Mouse (Mus musculus) forebrain, embryonic 10.5 days (tissue): Measurements from ENCODE around the gene Prcp. TPM values are rescaled to one million over a fixed set of nuclear protein-coding genes. Genes with fewer than 3 reads are reported as not detected.
"Not testable (repeated sequence)": the region's sequence is repeated elsewhere in the genome, so short reads cannot be mapped to it uniquely, and the experiment has no call there.

Experiments used
- DNase-seq: peaks from one replicate; pipeline ENCODE4 v3.0.0-alpha.2; 2017; ENCODE audit warnings: low spot score; ENCODE audit errors: extremely low spot score
- H3K27ac ChIP-seq: fragments of 300-500 bp; sonication (generic); 2 replicates; pipeline ENCODE4 v1.5.1; 2016; ENCODE audit warnings: mild to moderate bottlenecking
- H3K27me3 ChIP-seq: fragments of 300-500 bp; sonication (generic); 2 replicates; pipeline ENCODE4 v1.6.1; 2016; ENCODE audit warnings: mild to moderate bottlenecking; ENCODE audit not compliant: poor library complexity, severe bottlenecking
- H3K36me3 ChIP-seq: fragments of 300-500 bp; sonication (generic); replicated peaks from 2 replicates; pipeline ENCODE4 v1.6.1; 2016; ENCODE audit warnings: mild to moderate bottlenecking, moderate library complexity
- H3K4me1 ChIP-seq: fragments of 300-500 bp; sonication (generic); 2 replicates; pipeline ENCODE4 v1.6.1; 2016
- H3K4me3 ChIP-seq: fragments of 300-500 bp; sonication (generic); 2 replicates; pipeline ENCODE4 v1.5.1; 2016; ENCODE audit warnings: mild to moderate bottlenecking, moderate library complexity
- H3K9me3 ChIP-seq: fragments of 300-500 bp; sonication (generic); 2 replicates; pipeline ENCODE4 v1.6.1; 2016; ENCODE audit warnings: mild to moderate bottlenecking, moderate library complexity
- WGBS: fragments of 180-500 bp; shearing (Covaris S2); methylation state at CpG from one replicate; pipeline ENCODE4 v1.1.7; 2016; 5-methylcytosine and 5-hydroxymethylcytosine counted together
- polyA plus RNA-seq: library from polyadenylated mRNA; unstranded; fragments of >200 nt; fragmentation: Nextera tagmentation; extraction: Ambion mirVana; gene quantifications from 2 replicates; pipeline ENCODE4 v1.2.1, GENCODE M21; 2016

Gene Prcp
- polyA plus RNA-seq, 1 experiment from 2014 or later, result 21.2 TPM

GRCm38 (mm10) chr7:92897021-92897420 is 22.8 kb downstream of the Prcp start:
- H3K36me3 ChIP-seq, result peaks cover 4% of the 10 kb centered on the region
- H3K9me3 ChIP-seq, result 0 out of 2 replicates have a peak, but pooled peaks cover 3% of the 10 kb centered on the region
- DNase-seq, result peak; percentile 13
- H3K27ac ChIP-seq, result no peak overlapping the region
- H3K27me3 ChIP-seq, result no peaks in the 10 kb centered on the region
- H3K4me3 ChIP-seq, result no peak overlapping the region
- H3K4me1 ChIP-seq, result no peaks in the 10 kb centered on the region
- 64% methylated on average over 2 of the region's 2 CpGs for WGBS

- WGBS, result 53% methylated on average over 7 of the region's 7 CpGs
- no peak overlapping the region for H3K4me3 ChIP-seq
- DNase-seq, result peak; percentile 64
- H3K27me3 ChIP-seq, result no peaks in the 10 kb centered on the region
- H3K9me3 ChIP-seq, result no peaks in the 10 kb centered on the region
- H3K36me3 ChIP-seq, result 0 out of 2 replicates have a peak, but pooled peaks cover 2% of the 10 kb centered on the region
- H3K27ac ChIP-seq, result no peak overlapping the region
- peaks cover 9% of the 10 kb centered on the region; the same call in 1 of the 2 replicates for H3K4me1 ChIP-seq
Measured at GRCm38 (mm10) chr7:92903360-92904038, 29.2 kb downstream of the Prcp start.

GRCm38 (mm10) chr7:92904285-92904684 is 30.0 kb downstream of the Prcp start:
- not testable (repeated sequence) for H3K27me3 ChIP-seq, H3K27ac ChIP-seq, DNase-seq, H3K36me3 ChIP-seq, H3K4me3 ChIP-seq, H3K9me3 ChIP-seq, H3K4me1 ChIP-seq
- 46% methylated on average over 7 of the region's 7 CpGs for WGBS

- Histone ChIP-seq H3K27ac (no peak overlapping the region), H3K27me3 (no peaks in the 10 kb centered on the region), H3K9me3 (no peaks in the 10 kb centered on the region), H3K36me3 (no peaks in the 10 kb centered on the region; the same call in 1 of the 2 replicates), H3K4me3 (no peak overlapping the region), H3K4me1 (no peaks in the 10 kb centered on the region)
- no peak for DNase-seq
- WGBS, result 91% methylated on average over 6 of the region's 6 CpGs
Measured at GRCm38 (mm10) chr7:92920172-92920856, 46.0 kb downstream of the Prcp start.

- Histone ChIP-seq H3K36me3 (no peaks in the 10 kb centered on the region; the same call in 1 of the 2 replicates), H3K9me3 (no peaks in the 10 kb centered on the region), H3K27me3 (no peaks in the 10 kb centered on the region), H3K4me3 (no peak overlapping the region), H3K4me1 (no peaks in the 10 kb centered on the region), H3K27ac (no peak overlapping the region)
- DNase-seq, result no peak
- WGBS, result 82% methylated on average over 2 of the region's 2 CpGs
Measured at GRCm38 (mm10) chr7:92920857-92921172, 46.5 kb downstream of the Prcp start.

- H3K4me1 ChIP-seq, result peaks cover 13% of the 10 kb centered on the region
- peaks cover 3% of the 10 kb centered on the region for H3K27me3 ChIP-seq
- 93% methylated on average over 8 of the region's 8 CpGs for WGBS
- H3K27ac ChIP-seq, result no peak overlapping the region
- H3K36me3 ChIP-seq, result no peaks in the 10 kb centered on the region
- DNase-seq, result no peak
- no peak overlapping the region for H3K4me3 ChIP-seq
- no peaks in the 10 kb centered on the region for H3K9me3 ChIP-seq
Measured at GRCm38 (mm10) chr7:92932792-92933191, 58.5 kb downstream of the Prcp start.

- peaks cover 13% of the 10 kb centered on the region for H3K4me1 ChIP-seq
- H3K9me3 ChIP-seq, H3K36me3 ChIP-seq, H3K4me3 ChIP-seq, H3K27ac ChIP-seq, H3K27me3 ChIP-seq, DNase-seq: not testable (repeated sequence)
- WGBS, result 71% methylated on average over 4 of the region's 4 CpGs
Measured at GRCm38 (mm10) chr7:92933308-92933948, 59.2 kb downstream of the Prcp start.

GRCm38 (mm10) chr7:92936747-92937146 is 62.5 kb downstream of the Prcp start:
- WGBS, result 33% methylated on average over 5 of the region's 5 CpGs

GRCm38 (mm10) chr7:92937955-92938354 is 63.7 kb downstream of the Prcp start:
- Histone ChIP-seq H3K27ac (no peak overlapping the region), H3K4me3 (no peak overlapping the region), H3K4me1 (peaks cover 24% of the 10 kb centered on the region), H3K9me3 (no peaks in the 10 kb centered on the region; the same call in 1 of the 2 replicates), H3K27me3 (peaks cover 11% of the 10 kb centered on the region), H3K36me3 (no peaks in the 10 kb centered on the region)
- 23% methylated on average over 6 of the region's 6 CpGs for WGBS
- no peak for DNase-seq

More at GRCm38 (mm10) chr7:92936747-92937146, 62.5 kb downstream of the Prcp start:
- Histone ChIP-seq H3K4me1 (peaks cover 24% of the 10 kb centered on the region), H3K36me3 (no peaks in the 10 kb centered on the region), H3K27ac (no peak overlapping the region), H3K4me3 (no peak overlapping the region), H3K27me3 (peaks cover 11% of the 10 kb centered on the region), H3K9me3 (no peaks in the 10 kb centered on the region; the same call in 1 of the 2 replicates)
- DNase-seq, result no peak

GRCm38 (mm10) chr7:92939776-92940175 is 65.5 kb downstream of the Prcp start:
- WGBS, result 66% methylated on average over 5 of the region's 5 CpGs
- H3K27ac ChIP-seq, result no peak overlapping the region
- H3K27me3 ChIP-seq, result peaks cover 11% of the 10 kb centered on the region
- H3K9me3 ChIP-seq, result no peaks in the 10 kb centered on the region; the same call in 1 of the 2 replicates
- H3K4me3 ChIP-seq, result no peak overlapping the region
- no peak for DNase-seq
- H3K36me3 ChIP-seq, result no peaks in the 10 kb centered on the region
- H3K4me1 ChIP-seq, result peaks cover 24% of the 10 kb centered on the region

- WGBS, result 84% methylated on average over 3 of the region's 3 CpGs
- H3K27me3 ChIP-seq, result no peaks in the 10 kb centered on the region
- H3K9me3 ChIP-seq, result no peaks in the 10 kb centered on the region
- no peak for DNase-seq
- no peaks in the 10 kb centered on the region for H3K36me3 ChIP-seq
- H3K27ac ChIP-seq, result no peak overlapping the region
- H3K4me3 ChIP-seq, result no peak overlapping the region
- 0 out of 2 replicates have a peak, but pooled peaks cover 4% of the 10 kb centered on the region for H3K4me1 ChIP-seq
Measured at GRCm38 (mm10) chr7:92950775-92951174, 76.5 kb downstream of the Prcp start.

GRCm38 (mm10) chr7:92952210-92952609 is 77.9 kb downstream of the Prcp start:
- no peak overlapping the region for H3K27ac ChIP-seq
- no peaks in the 10 kb centered on the region for H3K27me3 ChIP-seq
- no peak overlapping the region for H3K4me3 ChIP-seq
- H3K4me1 ChIP-seq, result 0 out of 2 replicates have a peak, but pooled peaks cover 4% of the 10 kb centered on the region
- H3K36me3 ChIP-seq, result no peaks in the 10 kb centered on the region
- H3K9me3 ChIP-seq, result no peaks in the 10 kb centered on the region
- no peak for DNase-seq
- 87% methylated on average over 2 of the region's 2 CpGs for WGBS

- 83% methylated on average over 3 of the region's 3 CpGs for WGBS
- Histone ChIP-seq H3K27ac (no peak overlapping the region), H3K36me3 (no peaks in the 10 kb centered on the region), H3K4me3 (no peak overlapping the region), H3K27me3 (no peaks in the 10 kb centered on the region), H3K9me3 (no peaks in the 10 kb centered on the region), H3K4me1 (no peaks in the 10 kb centered on the region)
- no peak for DNase-seq
Measured at GRCm38 (mm10) chr7:92959758-92960157, 85.5 kb downstream of the Prcp start.
